Mouse (Mus musculus): ENCODE results near the gene Arhgap22. TPM values are rescaled to one million over a fixed set of nuclear protein-coding genes. Genes with fewer than 3 reads are reported as not detected.

The Arhgap22 gene
- total and polyA plus RNA-seq, 3 experiments = 0.17 to 0.39 (median 0.29) TPM

DNA sequence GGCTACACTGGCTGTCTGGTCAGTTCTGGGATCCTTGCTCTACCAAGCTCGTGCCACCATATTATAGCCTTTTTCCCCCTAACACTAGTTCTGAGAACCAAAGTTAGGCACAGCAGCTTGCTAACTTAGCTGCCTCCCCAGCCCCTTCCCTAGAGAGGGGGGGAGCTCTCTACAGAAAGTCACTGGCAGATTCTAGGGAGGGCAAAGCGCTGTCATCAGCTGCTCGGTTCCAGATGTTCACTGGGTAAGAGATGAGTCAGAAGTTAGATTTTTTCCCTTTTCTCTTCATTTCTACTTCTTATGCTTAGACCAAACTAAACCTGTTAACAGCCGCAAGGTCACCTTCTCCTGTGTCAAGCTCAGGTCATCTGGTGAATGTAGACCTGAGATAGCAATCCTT, 16.8 kb downstream of the Arhgap22 start:
- H3K27me3 ChIP-seq (replicated peaks) = peaks cover 5% of the 10 kb centered on the region
- dilution Hi-C loops (cut with MboI; ENCODE audit: extremely low pct_ligation_motif_present, extremely low pct_unique_long_range_greater_than_20kb, low sequenced_read_pairs) (no loop called here), in situ Hi-C loops (cut with MboI; ENCODE audit: low pct_ligation_motif_present, low pct_unique_long_range_greater_than_20kb, low sequenced_read_pairs) (no loop called here)
- no peak overlapping the region for H3K27ac ChIP-seq (ENCODE audit: insufficient read depth, low read depth)
- no peak overlapping the region for H3K4me3 ChIP-seq (replicated peaks in 1 of 3; ENCODE audit: low read depth in 2 of 3, low read length in 2 of 3, poor library complexity in 1 of 3)
- no peaks in the 10 kb centered on the region for H3K9me3 ChIP-seq (replicated peaks; ENCODE audit: low read length)
- H3K9ac ChIP-seq (ENCODE audit: insufficient read depth, low read depth) = no peak overlapping the region
- peaks cover 22 to 52% of the 10 kb centered on the region in 2 experiments for H3K4me1 ChIP-seq (ENCODE audit: control insufficient read depth in 1 of 2, insufficient read depth in 2 of 2)
- DNase-seq (ENCODE audit: extremely low read depth) = peak; percentile 73
- H3K4me2 ChIP-seq (ENCODE audit: insufficient read depth, low read depth, poor library complexity, severe bottlenecking) = peak overlapping the region; percentile 70
- TF ChIP-seq ZKSCAN1 (IDR thresholded peaks at IDR 0.05; ENCODE audit: borderline replicate concordance, low read depth, low read length) = no peak
- TF ChIP-seq CHD2 (IDR thresholded peaks at IDR 0.05; ENCODE audit: low read length) = no peak
- TF ChIP-seq RAD21 (IDR thresholded peaks at IDR 0.05; ENCODE audit: low read depth, low read length) = no peak; the same call in 1 of the 2 replicates
- TF ChIP-seq MAZ (IDR thresholded peaks at IDR 0.05; ENCODE audit: low read depth, low read length) = peak; percentile 61; the same call in 1 of the 2 replicates
- no peak for TF ChIP-seq RCOR1 (conservative IDR thresholded peaks at IDR 0.05; ENCODE audit: low read depth, low read length)
- TF ChIP-seq USF2 (conservative IDR thresholded peaks at IDR 0.05; ENCODE audit: low read depth, low read length) = no peak
- TF ChIP-seq BHLHE40 (IDR thresholded peaks at IDR 0.05; ENCODE audit: low read depth, low read length) = no peak
- no peak for TF ChIP-seq UBTF (IDR thresholded peaks at IDR 0.05; ENCODE audit: low read depth, low read length)
- TF ChIP-seq SIN3A (IDR thresholded peaks at IDR 0.05; ENCODE audit: low read length) = 0 out of 2 replicates have a peak, but pooled peaks have one; percentile 56
- no peak for TF ChIP-seq NELFE (IDR thresholded peaks at IDR 0.05; ENCODE audit: low read depth, low read length)
- no peak for TF ChIP-seq POLR2A (IDR thresholded peaks at IDR 0.05; ENCODE audit: low read depth, low read length)
- no peak for TF ChIP-seq MAX (IDR thresholded peaks at IDR 0.05; ENCODE audit: low read length)
- TF ChIP-seq ELF1 (IDR thresholded peaks at IDR 0.05; ENCODE audit: low read depth, low read length) = no peak
- TF ChIP-seq SMC3 (IDR thresholded peaks at IDR 0.05; ENCODE audit: low read depth, low read length) = no peak
- TF ChIP-seq CHD1 (IDR thresholded peaks at IDR 0.05; ENCODE audit: low read depth, low read length) = no peak
- TF ChIP-seq PAX5 (IDR thresholded peaks at IDR 0.05; ENCODE audit: low read length) = no peak
- no peak for TF ChIP-seq KAT2A (IDR thresholded peaks at IDR 0.05; ENCODE audit: insufficient replicate concordance, low read length)
- TF ChIP-seq MEF2A (IDR thresholded peaks at IDR 0.05; ENCODE audit: borderline replicate concordance, low read depth, low read length) = no peak
- TF ChIP-seq USF1 (IDR thresholded peaks at IDR 0.05; ENCODE audit: low read depth, low read length) = no peak
- TF ChIP-seq JUND (conservative IDR thresholded peaks at IDR 0.05; ENCODE audit: low read depth, low read length) = peak; percentile 81
- TF ChIP-seq ZC3H11A (IDR thresholded peaks at IDR 0.05; ENCODE audit: low read depth, low read length) = no peak
- TF ChIP-seq ZNF384 (IDR thresholded peaks at IDR 0.05; ENCODE audit: low read depth, low read length) = no peak
- peak; percentile 57 for TF ChIP-seq TCF12 (IDR thresholded peaks at IDR 0.05; ENCODE audit: low read depth, low read length)
- peak; percentile 49 for TF ChIP-seq JUN (IDR thresholded peaks at IDR 0.05; ENCODE audit: insufficient read depth, low read depth, low read length)
- peak; percentile 78 for TF ChIP-seq EP300 (IDR thresholded peaks at IDR 0.05; ENCODE audit: low read length)
- TF ChIP-seq HCFC1 (IDR thresholded peaks at IDR 0.05; ENCODE audit: low read depth, low read length) = peak; percentile 30; the same call in 1 of the 2 replicates
- TF ChIP-seq ZMIZ1 (IDR thresholded peaks at IDR 0.05; ENCODE audit: low read depth, low read length) = no peak
- TF ChIP-seq IRF4 (IDR thresholded peaks at IDR 0.05; ENCODE audit: low read depth, low read length) = peak; percentile 76
- peak; percentile 87 for TF ChIP-seq ETS1 (conservative IDR thresholded peaks at IDR 0.05; ENCODE audit: low read depth, low read length)
- TF ChIP-seq TBP (conservative IDR thresholded peaks at IDR 0.05; ENCODE audit: low read depth, low read length) = no peak
- TF ChIP-seq MXI1 (IDR thresholded peaks at IDR 0.05; ENCODE audit: low read depth, low read length) = no peak
- no peak for TF ChIP-seq MYC (IDR thresholded peaks at IDR 0.05; ENCODE audit: low read depth, low read length)
- no peak; the same call in 1 of the 2 replicates for TF ChIP-seq MAFK (IDR thresholded peaks at IDR 0.05; ENCODE audit: insufficient replicate concordance, low read length)
- no peak for TF ChIP-seq GABPA (IDR thresholded peaks at IDR 0.05; ENCODE audit: insufficient replicate concordance, low read depth, low read length)
- no peak for TF ChIP-seq CTCF (conservative IDR thresholded peaks at IDR 0.05 in 1 of 2, IDR thresholded peaks at IDR 0.05 in 1 of 2; ENCODE audit: low read depth in 2 of 2, low read length in 2 of 2)
- no peak for TF ChIP-seq E2F4 (IDR thresholded peaks at IDR 0.05; ENCODE audit: insufficient replicate concordance, low read depth, low read length)
- TF ChIP-seq NRF1 (IDR thresholded peaks at IDR 0.05; ENCODE audit: low read depth, low read length) = no peak
- H3K79me2 ChIP-seq (replicated peaks; ENCODE audit: control insufficient read depth, extremely low read depth, insufficient read depth, poor library complexity, severe bottlenecking) = no peaks in the 10 kb centered on the region
- no peaks in the 10 kb centered on the region for H3K36me3 ChIP-seq (replicated peaks in 1 of 2; ENCODE audit: control insufficient read depth in 1 of 2, insufficient read depth in 1 of 2, low read length in 1 of 2)

Measured in CH12.LX (cell line).